Mouse (Mus musculus): ENCODE data around the gene 1810055G02Rik. TPM values are rescaled to one million over a fixed set of nuclear protein-coding genes. Genes with fewer than 3 reads are reported as not detected.

1810055G02Rik gene
- polyA plus RNA-seq, 1 experiment = 11.1 TPM

DNA sequence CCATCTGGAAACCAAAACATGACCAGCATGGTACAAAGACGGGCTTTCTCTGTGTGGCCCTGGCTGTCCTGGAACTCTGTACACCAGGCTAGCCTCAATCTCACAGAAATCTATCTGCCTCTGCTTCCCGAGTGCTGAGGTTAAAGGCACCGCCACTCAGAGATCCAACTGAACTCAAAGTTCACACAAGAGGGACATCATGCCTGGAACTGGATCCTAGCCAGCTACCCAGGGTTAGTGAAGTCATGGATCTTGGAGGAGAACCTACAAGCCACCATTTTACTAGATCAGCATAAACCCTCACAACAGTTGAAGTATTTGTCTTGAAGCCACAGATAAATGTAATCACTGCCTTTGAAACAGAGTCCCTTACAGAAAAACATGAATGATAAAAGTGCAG is 27.9 kb downstream of the 1810055G02Rik start:
- H3K36me3 ChIP-seq (replicated peaks; ENCODE audit: low read length) = no peaks in the 10 kb centered on the region
- H3K9me3 ChIP-seq = peaks cover 4% of the 10 kb centered on the region; the same call in 1 of the 2 replicates
- peaks cover 13% of the 10 kb centered on the region for H3K27me3 ChIP-seq (replicated peaks)
- no peaks in the 10 kb centered on the region for H3K4me1 ChIP-seq
- no peak overlapping the region for H3K4me3 ChIP-seq (replicated peaks)
- TF ChIP-seq GATA1 (IDR thresholded peaks at IDR 0.05; ENCODE audit: borderline replicate concordance, low read length) (no peak), FLI1 (IDR thresholded peaks at IDR 0.05; ENCODE audit: low read length) (no peak)

DNA sequence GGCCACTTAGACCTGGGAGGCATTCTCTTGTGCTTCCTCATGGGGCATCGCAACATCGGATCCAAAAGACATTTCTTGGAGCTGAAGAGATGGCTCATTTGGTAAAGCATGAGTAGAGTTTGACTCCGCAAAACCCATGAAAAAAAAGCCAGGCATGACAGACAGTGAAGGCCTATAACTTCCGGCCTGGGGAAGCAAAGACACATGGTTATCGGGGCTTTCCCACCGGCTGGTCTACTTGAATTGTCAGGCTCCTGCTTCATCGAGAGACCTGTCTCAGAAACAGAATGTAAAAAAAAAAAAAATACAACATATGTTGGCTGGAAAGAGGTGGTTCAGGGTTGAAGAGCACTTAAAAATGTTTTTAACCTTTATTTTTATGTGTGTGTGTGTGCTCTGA is 31.6 kb downstream of the 1810055G02Rik start:
- peaks cover 5% of the 10 kb centered on the region for H3K4me1 ChIP-seq
- H3K36me3 ChIP-seq (replicated peaks; ENCODE audit: low read length) = no peaks in the 10 kb centered on the region
- H3K4me3 ChIP-seq (replicated peaks) = no peak overlapping the region
- peaks cover 12% of the 10 kb centered on the region for H3K27me3 ChIP-seq (replicated peaks)
- peaks cover 2% of the 10 kb centered on the region; the same call in 1 of the 2 replicates for H3K9me3 ChIP-seq
- TF ChIP-seq FLI1 (IDR thresholded peaks at IDR 0.05; ENCODE audit: low read length) (no peak), GATA1 (IDR thresholded peaks at IDR 0.05; ENCODE audit: borderline replicate concordance, low read length) (no peak)

DNA sequence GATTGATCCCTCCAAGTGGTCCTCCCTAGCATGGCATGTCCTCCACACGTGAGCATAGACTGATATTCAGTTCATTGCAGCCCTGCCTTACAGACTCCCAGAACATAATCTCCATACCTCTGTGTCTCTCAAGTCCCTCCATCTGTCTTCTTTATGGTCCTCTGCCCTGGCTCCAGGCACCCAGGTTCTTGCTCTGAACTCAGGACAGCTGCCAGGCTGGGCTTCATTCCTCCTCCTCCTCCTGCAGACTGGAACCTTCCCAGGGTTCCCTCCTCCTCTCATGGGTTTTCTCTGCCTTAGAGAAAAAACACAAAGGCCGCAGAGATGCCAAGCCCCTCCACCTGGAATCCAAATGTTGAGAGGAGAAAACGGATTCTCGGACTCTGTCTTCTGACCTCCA is 34.6 kb downstream of the 1810055G02Rik start:
- peaks cover 11% of the 10 kb centered on the region for H3K27me3 ChIP-seq (replicated peaks)
- H3K4me3 ChIP-seq (replicated peaks) = no peak overlapping the region
- peaks cover 5% of the 10 kb centered on the region for H3K4me1 ChIP-seq
- H3K36me3 ChIP-seq (replicated peaks; ENCODE audit: low read length) = no peaks in the 10 kb centered on the region
- H3K9me3 ChIP-seq = peaks cover 16% of the 10 kb centered on the region
- TF ChIP-seq GATA1 (IDR thresholded peaks at IDR 0.05; ENCODE audit: borderline replicate concordance, low read length) (no peak), FLI1 (IDR thresholded peaks at IDR 0.05; ENCODE audit: low read length) (no peak)

DNA sequence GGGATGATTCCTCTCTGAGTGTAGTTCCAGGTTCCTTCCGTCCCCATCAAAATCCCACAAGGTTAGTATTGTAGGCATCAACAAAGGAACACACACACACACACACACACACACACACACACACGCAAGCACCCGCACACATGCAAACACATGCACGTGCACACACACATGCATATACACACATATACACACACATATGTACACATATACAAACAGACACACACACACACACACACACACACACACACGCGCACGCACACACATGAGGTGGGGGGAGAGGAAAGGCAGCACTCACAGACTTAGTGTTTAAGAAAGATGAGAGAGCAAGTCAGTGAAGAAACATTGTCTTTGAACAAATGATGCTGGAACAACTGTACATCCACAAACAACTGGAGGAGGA is 35.3 kb downstream of the 1810055G02Rik start:
- TF ChIP-seq GATA1 (IDR thresholded peaks at IDR 0.05; ENCODE audit: borderline replicate concordance, low read length) = no peak
- TF ChIP-seq FLI1 (IDR thresholded peaks at IDR 0.05; ENCODE audit: low read length) = no peak
- peaks cover 5% of the 10 kb centered on the region for H3K4me1 ChIP-seq
- peaks cover 22% of the 10 kb centered on the region for H3K9me3 ChIP-seq
- H3K4me3 ChIP-seq (replicated peaks) = no peak overlapping the region
- no peaks in the 10 kb centered on the region for H3K36me3 ChIP-seq (replicated peaks; ENCODE audit: low read length)
- H3K27me3 ChIP-seq (replicated peaks) = peaks cover 10% of the 10 kb centered on the region

DNA sequence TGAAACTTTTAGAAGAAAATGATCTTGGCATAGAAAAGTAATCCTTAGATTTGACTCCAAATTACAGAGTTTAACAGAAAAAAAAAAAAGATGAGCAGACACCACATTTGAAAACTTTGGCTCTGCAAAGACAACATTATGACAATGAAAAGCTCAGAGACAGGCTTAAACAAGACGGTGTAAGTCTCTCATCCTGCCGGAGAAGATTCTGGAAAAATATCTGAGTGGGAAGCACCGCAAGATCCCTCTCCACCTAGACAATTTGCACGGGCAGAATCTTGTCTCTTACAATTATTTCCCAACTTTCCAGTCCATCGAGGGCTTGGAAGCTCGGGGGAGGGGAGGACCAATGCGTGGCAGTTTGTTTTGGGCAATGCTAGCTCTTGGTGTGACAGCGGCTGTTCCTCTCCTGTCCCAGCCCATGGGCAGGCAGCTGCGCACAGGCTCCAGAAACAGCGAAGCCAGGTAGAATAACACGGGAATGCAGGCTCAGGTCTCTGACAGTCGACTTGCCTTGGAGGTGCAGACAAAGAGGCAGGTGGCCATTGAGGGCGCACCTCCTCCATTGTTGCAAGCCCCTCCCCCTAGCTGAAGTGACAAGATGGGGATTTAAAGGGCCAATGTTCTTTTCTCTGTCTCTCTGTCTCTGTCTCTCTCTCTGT is 35.9 kb downstream of the 1810055G02Rik start:
- TF ChIP-seq GATA1 (IDR thresholded peaks at IDR 0.05; ENCODE audit: borderline replicate concordance, low read length) = no peak
- Histone ChIP-seq H3K9me3 (peaks cover 25% of the 10 kb centered on the region), H3K36me3 (replicated peaks; ENCODE audit: low read length) (no peaks in the 10 kb centered on the region), H3K4me3 (replicated peaks) (peak overlapping the region; percentile 87), H3K27me3 (replicated peaks) (peaks cover 8% of the 10 kb centered on the region), H3K4me1 (peaks cover 5% of the 10 kb centered on the region)

DNA sequence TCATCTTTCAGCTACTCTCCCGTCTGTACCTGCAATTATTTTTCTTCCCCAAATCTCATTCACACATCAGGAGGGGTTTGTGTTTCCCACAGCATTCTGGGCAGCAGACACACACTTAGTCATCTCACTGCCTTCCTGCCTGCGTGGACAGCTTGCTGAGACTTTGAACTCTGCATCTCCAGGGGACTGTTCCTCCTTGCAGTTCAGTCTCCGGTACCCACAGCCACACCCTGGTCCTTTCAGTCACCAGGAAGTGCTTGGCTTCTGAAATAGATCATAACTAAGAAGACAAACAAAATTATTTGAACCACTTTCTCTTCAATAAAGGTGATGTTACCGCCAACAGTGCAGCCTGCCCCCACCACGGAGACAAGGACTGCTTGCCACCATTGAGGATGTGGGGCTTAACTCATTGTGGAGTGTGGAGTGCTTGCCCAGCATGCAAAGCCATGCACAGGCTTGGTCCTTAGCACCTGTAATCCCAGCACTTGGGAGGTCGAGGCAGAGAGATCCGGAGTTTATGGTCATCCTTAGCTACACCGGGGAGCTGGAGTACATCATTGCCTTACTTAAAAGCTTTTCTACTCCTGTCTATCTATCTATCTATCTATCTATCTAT is 44.6 kb downstream of the 1810055G02Rik start:
- Histone ChIP-seq H3K27me3 (replicated peaks) (peaks cover 18% of the 10 kb centered on the region), H3K36me3 (replicated peaks; ENCODE audit: low read length) (no peaks in the 10 kb centered on the region), H3K9me3 (peaks cover 12% of the 10 kb centered on the region), H3K4me3 (replicated peaks) (peak overlapping the region; percentile 9), H3K4me1 (peaks cover 20% of the 10 kb centered on the region)
- TF ChIP-seq FLI1 (IDR thresholded peaks at IDR 0.05; ENCODE audit: low read length) = no peak
- TF ChIP-seq GATA1 (IDR thresholded peaks at IDR 0.05; ENCODE audit: borderline replicate concordance, low read length) = no peak

DNA sequence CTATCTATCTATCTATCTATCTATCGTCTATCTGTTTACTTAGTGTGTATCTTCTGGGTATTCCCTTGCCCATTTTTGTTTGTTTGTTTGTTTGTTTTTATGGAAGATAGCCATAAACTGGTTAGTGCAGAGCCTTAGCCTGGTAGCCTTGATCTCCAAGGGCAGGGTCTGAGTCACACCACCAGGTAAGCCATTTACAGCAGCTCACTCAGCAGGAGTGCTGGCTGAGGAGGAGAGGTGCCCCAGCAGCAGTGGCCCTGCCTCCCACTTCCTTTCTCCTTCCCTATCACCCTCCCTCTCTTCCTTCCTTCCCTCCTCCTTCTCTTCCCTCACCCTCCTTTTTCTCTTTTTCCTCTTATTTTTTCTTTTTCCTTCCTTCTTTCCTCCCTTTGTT is 45.1 kb downstream of the 1810055G02Rik start:
- H3K36me3 ChIP-seq (replicated peaks; ENCODE audit: low read length) = no peaks in the 10 kb centered on the region
- peak overlapping the region; percentile 71 for H3K4me3 ChIP-seq (replicated peaks)
- H3K9me3 ChIP-seq = peaks cover 8% of the 10 kb centered on the region
- H3K4me1 ChIP-seq = peaks cover 20% of the 10 kb centered on the region
- peaks cover 18% of the 10 kb centered on the region for H3K27me3 ChIP-seq (replicated peaks)
- TF ChIP-seq GATA1 (IDR thresholded peaks at IDR 0.05; ENCODE audit: borderline replicate concordance, low read length) (no peak), FLI1 (IDR thresholded peaks at IDR 0.05; ENCODE audit: low read length) (no peak)

DNA sequence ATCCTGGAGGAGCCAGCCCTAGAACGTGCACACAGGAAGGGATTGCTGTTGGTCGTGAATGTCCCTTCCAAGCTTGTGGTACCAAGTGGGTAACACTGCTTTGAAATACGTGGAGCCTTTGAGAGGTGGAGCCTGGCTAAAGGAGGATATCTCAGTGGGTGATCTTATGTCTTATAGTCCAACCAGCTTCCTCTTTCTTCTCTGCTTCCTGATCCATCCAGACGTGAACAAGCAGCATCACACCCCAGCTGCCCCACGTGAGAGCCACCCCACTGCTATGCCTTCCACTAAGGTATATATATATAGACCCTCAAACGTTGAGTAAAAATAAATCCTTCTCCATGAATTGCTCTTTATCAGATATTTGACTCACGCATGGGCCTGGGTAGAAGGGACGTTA is 45.6 kb downstream of the 1810055G02Rik start:
- no peaks in the 10 kb centered on the region for H3K36me3 ChIP-seq (replicated peaks; ENCODE audit: low read length)
- peaks cover 20% of the 10 kb centered on the region for H3K4me1 ChIP-seq
- TF ChIP-seq FLI1 (IDR thresholded peaks at IDR 0.05; ENCODE audit: low read length) = no peak
- no peak for TF ChIP-seq GATA1 (IDR thresholded peaks at IDR 0.05; ENCODE audit: borderline replicate concordance, low read length)
- H3K9me3 ChIP-seq = peaks cover 4% of the 10 kb centered on the region; the same call in 1 of the 2 replicates
- H3K27me3 ChIP-seq (replicated peaks) = peaks cover 19% of the 10 kb centered on the region
- H3K4me3 ChIP-seq (replicated peaks) = peak overlapping the region; percentile 54

DNA sequence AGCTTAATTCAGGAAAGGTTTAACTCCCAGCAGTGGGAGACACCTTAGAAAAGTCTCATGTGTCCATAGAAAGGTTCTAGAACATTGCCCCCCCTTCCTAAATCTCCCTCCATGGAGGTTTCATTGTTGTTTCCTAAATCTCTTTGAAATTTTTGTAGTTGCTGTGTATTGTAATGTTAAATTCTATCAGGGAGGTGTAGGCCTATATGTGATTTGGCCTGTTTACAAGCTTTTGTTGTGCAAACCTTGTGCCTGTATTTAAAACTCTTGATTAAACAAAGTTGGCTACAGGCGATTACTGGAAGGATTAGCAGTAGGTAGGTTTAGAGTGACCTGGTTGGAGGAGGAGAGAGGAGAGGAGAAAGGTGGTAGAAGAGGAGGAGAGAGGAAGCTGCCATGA is 49.8 kb downstream of the 1810055G02Rik start:
- Histone ChIP-seq H3K4me3 (replicated peaks) (no peak overlapping the region), H3K9me3 (peaks cover 9% of the 10 kb centered on the region), H3K36me3 (replicated peaks; ENCODE audit: low read length) (no peaks in the 10 kb centered on the region), H3K27me3 (replicated peaks) (peaks cover 19% of the 10 kb centered on the region), H3K4me1 (peaks cover 13% of the 10 kb centered on the region)
- no peak for TF ChIP-seq FLI1 (IDR thresholded peaks at IDR 0.05; ENCODE audit: low read length)
- TF ChIP-seq GATA1 (IDR thresholded peaks at IDR 0.05; ENCODE audit: borderline replicate concordance, low read length) = no peak

DNA sequence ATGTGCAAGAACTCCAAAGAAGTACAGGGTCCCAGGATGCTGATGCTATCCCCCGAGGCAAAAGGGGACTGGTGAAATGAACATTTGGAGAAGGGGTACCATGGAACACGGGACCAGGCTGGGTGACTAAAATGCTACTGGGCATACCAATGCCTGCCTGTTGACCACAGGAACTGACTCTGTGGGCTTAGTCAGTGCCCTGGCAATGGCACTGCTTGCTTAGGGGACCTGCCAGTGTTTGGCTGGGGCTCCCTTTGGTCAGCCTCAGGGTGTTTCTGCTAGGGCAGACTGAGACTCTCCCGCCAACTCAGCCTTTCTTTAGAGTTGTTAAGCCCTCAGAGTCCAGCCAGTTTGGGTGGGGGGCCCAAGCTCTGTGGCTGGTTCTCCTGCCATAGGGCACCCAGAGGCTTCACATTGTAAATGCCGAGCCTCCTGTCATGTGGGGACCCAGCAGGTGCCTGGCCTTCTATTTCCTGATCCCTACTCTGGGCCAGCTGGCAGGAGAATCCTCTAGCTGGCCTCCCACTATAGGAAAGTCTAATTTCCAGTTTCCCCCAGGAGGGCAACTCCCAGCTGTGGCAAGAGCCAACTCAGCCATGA is 57.2 kb downstream of the 1810055G02Rik start:
- no peak overlapping the region for H3K4me3 ChIP-seq (replicated peaks)
- no peaks in the 10 kb centered on the region for H3K36me3 ChIP-seq (replicated peaks; ENCODE audit: low read length)
- peaks cover 28% of the 10 kb centered on the region for H3K27me3 ChIP-seq (replicated peaks)
- TF ChIP-seq GATA1 (IDR thresholded peaks at IDR 0.05; ENCODE audit: borderline replicate concordance, low read length) (no peak), FLI1 (IDR thresholded peaks at IDR 0.05; ENCODE audit: low read length) (no peak)
- peaks cover 6% of the 10 kb centered on the region; the same call in 1 of the 2 replicates for H3K9me3 ChIP-seq
- peaks cover 35% of the 10 kb centered on the region for H3K4me1 ChIP-seq

All from megakaryocyte, embryonic 14.5 days (primary cell).